Mouse (Mus musculus): ENCODE measurements around the gene Prorsd1. TPM values are rescaled to one million over a fixed set of nuclear protein-coding genes. Genes with fewer than 3 reads are reported as not detected.

Prorsd1 gene
- 23.3 and 24.9 TPM in 2 replicates for polyA plus RNA-seq (2014; fragmentation: Nextera tagmentation; extraction: Ambion mirVana)

DNA sequence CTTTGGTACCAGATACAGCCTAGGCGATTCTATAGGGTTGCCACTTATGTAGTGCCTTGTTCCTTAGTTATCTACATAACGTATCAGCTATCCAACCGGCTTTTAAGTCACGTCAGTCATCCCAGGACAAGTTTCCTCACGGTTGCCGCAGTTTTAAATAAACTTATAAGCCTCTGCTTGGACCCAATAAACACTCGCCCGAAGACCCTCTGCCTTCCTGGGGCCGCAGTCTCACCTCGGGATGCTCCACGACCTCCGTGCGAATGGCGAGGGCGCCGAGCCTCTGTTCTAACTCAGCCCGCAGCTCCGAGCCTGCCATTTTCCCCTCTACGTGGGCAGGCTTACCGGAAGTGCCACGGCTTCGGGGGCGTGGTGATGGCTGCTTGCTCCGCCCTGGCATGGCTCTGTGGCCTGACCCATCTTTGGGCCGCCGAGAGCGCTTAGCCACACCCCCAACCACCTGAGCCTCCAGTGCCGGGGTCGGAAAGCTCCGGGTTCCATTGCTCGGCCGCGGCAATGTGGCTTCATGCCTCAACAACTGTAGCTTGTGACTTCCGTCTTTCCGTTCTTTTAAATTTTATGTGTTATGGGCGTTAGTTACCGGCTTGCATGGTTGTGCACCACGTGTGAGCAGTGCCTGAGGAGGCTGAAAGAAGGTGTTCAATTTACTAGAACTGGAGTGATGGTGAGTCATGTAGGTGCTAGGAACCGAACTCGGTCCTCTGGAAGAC is at the start of gene Prorsd1:
Prorsd1 (minus strand) TSS at position 352 of the 731 bp plus-strand sequence.
- WGBS = 4% methylated on average over 40 of the region's 40 CpGs
- peak; percentile 99 for ATAC-seq (ENCODE audit: low FRiP score)
- peak within 1 kb of the TSS; percentile 68 for H3K9ac ChIP-seq (ENCODE audit: low read depth, low read length)

DNA sequence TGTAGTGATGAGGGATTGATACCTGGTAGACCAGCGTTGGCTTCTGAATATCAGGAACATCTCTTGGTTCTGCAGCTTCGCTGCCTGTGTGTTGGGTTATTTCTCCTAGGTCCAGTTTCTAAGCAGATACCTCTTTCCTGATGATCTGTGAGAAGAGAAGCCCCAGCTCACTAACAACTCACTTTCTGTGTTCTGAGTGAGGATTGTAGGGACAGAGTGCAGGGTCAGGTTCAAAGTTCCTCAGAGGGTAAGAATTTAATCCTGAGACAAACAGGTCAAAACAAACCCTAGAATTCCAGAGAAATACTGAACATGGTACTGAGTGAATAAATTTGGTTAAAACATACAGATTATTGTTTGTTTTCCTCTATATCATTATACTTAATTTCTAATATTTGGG is 48.6 kb upstream of the Prorsd1 start:
- no peak for DNase-seq (ENCODE audit: low spot score)
- WGBS = 89% methylated on average over 2 of the region's 2 CpGs
- Histone ChIP-seq H3K36me3 (ENCODE audit: control insufficient read depth, insufficient read depth, low read length) (no peaks in the 10 kb centered on the region), H3K27ac (ENCODE audit: low read depth, low read length) (no peak overlapping the region), H3K4me2 (replicated peaks; ENCODE audit: low read depth, low read length) (no peak overlapping the region), H3K4me1 (replicated peaks; ENCODE audit: control insufficient read depth, insufficient read depth, low read length) (no peaks in the 10 kb centered on the region), H3K4me3 (ENCODE audit: low read depth, low read length) (no peak overlapping the region), H3K27me3 (ENCODE audit: control insufficient read depth, insufficient read depth, low read length) (no peaks in the 10 kb centered on the region), H3K9me3 (ENCODE audit: control insufficient read depth, low read length) (no peaks in the 10 kb centered on the region), H3K9ac (ENCODE audit: low read depth, low read length) (no peak overlapping the region)
- ATAC-seq (ENCODE audit: low FRiP score) = no peak

More for the DNA sequence above, at the start of gene Prorsd1:
- Histone ChIP-seq H3K36me3 (ENCODE audit: control insufficient read depth, insufficient read depth, low read length) (no peaks in the 10 kb centered on the region), H3K4me3 (ENCODE audit: low read depth, low read length) (peak within 1 kb of the TSS; percentile 56), H3K9me3 (ENCODE audit: control insufficient read depth, low read length) (no peaks in the 10 kb centered on the region), H3K4me2 (replicated peaks; ENCODE audit: low read depth, low read length) (peak within 1 kb of the TSS; percentile 55), H3K27ac (ENCODE audit: low read depth, low read length) (peak within 1 kb of the TSS; percentile 40; the same call in 1 of the 2 replicates), H3K4me1 (replicated peaks; ENCODE audit: control insufficient read depth, insufficient read depth, low read length) (no peaks in the 10 kb centered on the region), H3K27me3 (ENCODE audit: control insufficient read depth, insufficient read depth, low read length) (no peaks in the 10 kb centered on the region)
- peak; percentile 93 for DNase-seq (ENCODE audit: low spot score)

DNA sequence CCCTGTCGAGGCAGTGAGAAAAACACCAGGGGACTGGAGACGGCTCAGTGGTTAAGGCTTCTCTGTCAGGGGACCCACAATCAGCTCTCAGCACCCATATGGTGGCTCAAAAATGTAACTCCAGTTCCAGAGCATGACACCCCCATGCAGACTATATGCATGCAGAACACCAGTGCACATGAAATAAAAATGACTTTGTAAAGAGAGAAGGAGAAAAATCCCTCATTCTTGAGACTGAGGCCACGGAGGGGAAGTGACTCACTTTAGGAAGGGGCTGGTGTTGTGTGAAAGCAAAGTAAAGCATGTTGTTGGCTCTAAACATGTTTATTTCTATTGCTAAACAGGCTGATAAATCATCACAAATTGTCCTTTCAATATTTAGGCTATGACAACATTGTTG is 46.2 kb upstream of the Prorsd1 start:
- Histone ChIP-seq H3K4me1 (replicated peaks; ENCODE audit: control insufficient read depth, insufficient read depth, low read length) (no peaks in the 10 kb centered on the region), H3K4me2 (replicated peaks; ENCODE audit: low read depth, low read length) (no peak overlapping the region), H3K9ac (ENCODE audit: low read depth, low read length) (no peak overlapping the region), H3K9me3 (ENCODE audit: control insufficient read depth, low read length) (no peaks in the 10 kb centered on the region), H3K36me3 (ENCODE audit: control insufficient read depth, insufficient read depth, low read length) (no peaks in the 10 kb centered on the region), H3K27ac (ENCODE audit: low read depth, low read length) (no peak overlapping the region), H3K27me3 (ENCODE audit: control insufficient read depth, insufficient read depth, low read length) (no peaks in the 10 kb centered on the region), H3K4me3 (ENCODE audit: low read depth, low read length) (no peak overlapping the region)
- WGBS = 85% methylated on average over 3 of the region's 3 CpGs
- DNase-seq (ENCODE audit: low spot score) (no peak), ATAC-seq (ENCODE audit: low FRiP score) (no peak)

DNA sequence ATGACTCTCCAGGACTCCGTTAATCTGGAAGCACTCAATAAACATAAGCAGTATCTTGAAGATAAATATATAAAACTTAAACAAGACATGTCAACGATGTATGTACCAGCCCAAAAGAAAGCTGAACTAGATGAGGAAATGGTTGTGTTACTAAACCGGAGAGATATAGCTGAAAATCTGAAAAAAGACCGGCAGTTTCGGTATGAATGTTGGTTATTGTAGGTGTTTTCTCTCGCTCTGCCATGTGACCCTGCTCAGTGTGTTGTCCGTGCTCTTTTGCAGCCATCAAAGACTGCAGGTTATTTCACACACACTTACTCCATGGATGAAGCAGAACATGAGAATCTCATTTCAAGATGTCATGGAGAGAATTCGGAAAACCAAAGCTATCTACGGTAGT is 45.6 kb upstream of the Prorsd1 start:
- no peaks in the 10 kb centered on the region for H3K27me3 ChIP-seq (ENCODE audit: control insufficient read depth, insufficient read depth, low read length)
- ATAC-seq (ENCODE audit: low FRiP score) = no peak
- no peak overlapping the region for H3K4me2 ChIP-seq (replicated peaks; ENCODE audit: low read depth, low read length)
- H3K4me1 ChIP-seq (replicated peaks; ENCODE audit: control insufficient read depth, insufficient read depth, low read length) = no peaks in the 10 kb centered on the region
- H3K9ac ChIP-seq (ENCODE audit: low read depth, low read length) = no peak overlapping the region
- no peak for DNase-seq (ENCODE audit: low spot score)
- no peaks in the 10 kb centered on the region for H3K9me3 ChIP-seq (ENCODE audit: control insufficient read depth, low read length)
- H3K4me3 ChIP-seq (ENCODE audit: low read depth, low read length) = no peak overlapping the region
- no peak overlapping the region for H3K27ac ChIP-seq (ENCODE audit: low read depth, low read length)
- WGBS = 92% methylated on average over 9 of the region's 9 CpGs
- no peaks in the 10 kb centered on the region for H3K36me3 ChIP-seq (ENCODE audit: control insufficient read depth, insufficient read depth, low read length)

DNA sequence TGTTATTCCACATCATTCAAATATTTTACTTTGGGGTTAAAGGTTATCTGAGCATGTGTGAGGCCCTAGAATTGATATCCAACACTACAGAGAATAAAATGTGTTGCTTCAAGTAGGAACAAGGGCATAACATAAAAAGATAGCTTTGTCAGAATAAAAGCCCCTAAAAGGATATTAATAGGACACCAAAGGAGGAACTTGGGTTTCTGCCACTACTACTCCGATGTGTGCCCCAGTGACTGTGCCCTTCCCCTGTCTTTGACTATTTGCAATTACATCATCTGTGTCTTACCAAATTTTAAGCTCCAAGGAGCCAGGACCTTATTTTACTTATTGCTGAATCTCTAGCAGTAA is 34.6 kb upstream of the Prorsd1 start:
- Histone ChIP-seq H3K27ac (ENCODE audit: low read depth, low read length) (no peak overlapping the region), H3K4me1 (replicated peaks; ENCODE audit: control insufficient read depth, insufficient read depth, low read length) (no peaks in the 10 kb centered on the region), H3K36me3 (ENCODE audit: control insufficient read depth, insufficient read depth, low read length) (no peaks in the 10 kb centered on the region; the same call in 1 of the 2 replicates), H3K4me2 (replicated peaks; ENCODE audit: low read depth, low read length) (no peak overlapping the region), H3K9me3 (ENCODE audit: control insufficient read depth, low read length) (no peaks in the 10 kb centered on the region), H3K4me3 (ENCODE audit: low read depth, low read length) (no peak overlapping the region), H3K27me3 (ENCODE audit: control insufficient read depth, insufficient read depth, low read length) (no peaks in the 10 kb centered on the region), H3K9ac (ENCODE audit: low read depth, low read length) (no peak overlapping the region)
- WGBS = 86% methylated on average over 1 of the region's 1 CpGs
- DNase-seq (ENCODE audit: low spot score) (no peak), ATAC-seq (ENCODE audit: low FRiP score) (no peak)

DNA sequence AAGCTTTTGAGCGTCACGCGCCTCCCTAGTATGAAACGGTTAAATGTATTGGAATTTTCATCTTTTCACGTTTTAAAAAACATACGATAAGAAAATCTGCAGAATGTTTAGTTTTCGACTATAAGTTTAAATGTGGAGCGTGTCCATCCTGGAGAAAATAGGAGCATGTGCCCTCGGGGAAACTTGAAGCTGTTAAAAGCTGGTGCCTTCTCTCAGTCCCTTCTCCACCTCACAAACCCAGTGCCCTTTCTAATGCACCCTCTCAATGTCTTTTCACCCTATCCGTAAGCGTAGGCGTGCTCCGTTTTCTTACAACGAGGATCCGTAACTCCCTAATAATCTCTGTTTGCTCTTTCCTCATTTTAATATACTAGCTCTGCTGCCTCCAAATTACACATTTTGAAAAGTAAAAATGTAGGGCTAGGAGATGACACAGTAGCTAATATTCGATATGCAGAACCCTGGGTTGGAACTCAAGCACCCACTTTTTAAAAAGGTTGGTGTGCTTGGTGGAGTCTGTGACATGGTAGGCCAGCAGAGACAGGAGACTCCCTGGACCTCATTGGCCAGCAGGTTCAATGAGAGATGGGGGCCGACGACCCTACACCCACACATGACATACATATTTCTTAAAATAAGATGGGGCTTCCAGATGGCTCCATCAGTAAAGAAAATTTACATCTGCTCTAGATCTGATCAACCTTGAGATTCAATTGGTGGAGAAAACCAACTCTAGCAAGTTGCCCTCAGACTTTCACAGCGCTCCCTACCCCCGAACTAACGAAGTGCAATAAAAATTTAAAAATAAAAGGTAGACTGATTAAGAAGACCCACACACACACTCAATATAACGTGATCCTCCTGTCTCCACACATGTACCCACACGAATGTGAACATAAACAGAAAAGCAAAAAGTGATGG is 33.9 kb upstream of the Prorsd1 start:
- no peak for ATAC-seq (ENCODE audit: low FRiP score)

DNA sequence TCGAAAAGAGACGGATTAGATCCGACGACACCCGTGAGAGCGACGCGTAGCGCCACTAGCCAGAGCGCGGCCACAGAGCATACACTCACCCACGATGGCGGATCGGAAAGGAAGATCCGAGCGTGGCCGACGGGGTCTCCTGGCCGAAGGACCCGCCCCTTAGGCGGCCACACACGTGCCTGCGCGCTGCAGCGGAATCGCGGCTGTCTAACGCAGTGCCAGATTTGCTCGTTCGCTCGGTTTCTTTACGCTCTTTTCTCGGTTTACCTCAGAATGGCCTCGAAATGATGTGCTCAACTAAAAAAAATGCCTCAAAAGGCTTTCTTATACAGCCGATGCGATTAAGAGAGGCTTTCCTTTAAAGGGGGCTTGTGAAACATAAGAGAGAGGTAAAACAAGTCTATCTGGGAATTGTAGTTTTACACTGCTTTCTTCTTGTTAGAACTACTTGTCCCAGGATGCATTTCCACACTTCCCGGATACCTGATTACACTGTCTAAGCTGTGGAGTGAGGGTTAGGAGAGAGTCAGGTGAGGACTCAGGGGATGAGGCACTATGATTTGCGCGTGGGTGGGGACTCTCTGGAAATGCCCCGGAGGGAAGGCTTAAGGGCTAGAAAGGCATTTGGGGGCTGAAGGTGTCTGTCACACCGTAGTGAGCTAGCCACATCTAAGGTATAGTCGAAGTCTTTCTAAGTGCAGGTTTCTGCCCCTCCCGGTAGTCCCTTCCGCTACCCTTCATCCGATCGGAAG is 33.1 kb upstream of the Prorsd1 start, which contains the start of the genes Clhc1 and Rps27a:
Clhc1 (plus strand) TSS at position 199 of the 752 bp plus-strand sequence.
Rps27a (minus strand) TSS at position 358 of the 752 bp plus-strand sequence.
- WGBS = under 1% methylated on average over 46 of the region's 46 CpGs
- H3K4me2 ChIP-seq (replicated peaks; ENCODE audit: low read depth, low read length) = peak within 1 kb of the TSS; percentile 51
- peaks cover 4% of the 10 kb centered on the region; the same call in 1 of the 2 replicates for H3K36me3 ChIP-seq (ENCODE audit: control insufficient read depth, insufficient read depth, low read length)
- H3K9me3 ChIP-seq (ENCODE audit: control insufficient read depth, low read length) = no peaks in the 10 kb centered on the region
- DNase-seq (ENCODE audit: low spot score) = peak; percentile 95
- H3K4me3 ChIP-seq (ENCODE audit: low read depth, low read length) = peak within 1 kb of the TSS; percentile 71
- no peaks in the 10 kb centered on the region for H3K4me1 ChIP-seq (replicated peaks; ENCODE audit: control insufficient read depth, insufficient read depth, low read length)
- ATAC-seq (ENCODE audit: low FRiP score) = peak; percentile 97
- peak within 1 kb of the TSS; percentile 90 for H3K9ac ChIP-seq (ENCODE audit: low read depth, low read length)
- peak within 1 kb of the TSS; percentile 60; the same call in 1 of the 2 replicates for H3K27ac ChIP-seq (ENCODE audit: low read depth, low read length)
- H3K27me3 ChIP-seq (ENCODE audit: control insufficient read depth, insufficient read depth, low read length) = no peaks in the 10 kb centered on the region

More for the DNA sequence above, 33.9 kb upstream of the Prorsd1 start:
- Histone ChIP-seq H3K27ac (ENCODE audit: low read depth, low read length) (no peak overlapping the region), H3K9ac (ENCODE audit: low read depth, low read length) (peak overlapping the region; percentile 42), H3K4me2 (replicated peaks; ENCODE audit: low read depth, low read length) (peak overlapping the region; percentile 51), H3K9me3 (ENCODE audit: control insufficient read depth, low read length) (no peaks in the 10 kb centered on the region), H3K4me1 (replicated peaks; ENCODE audit: control insufficient read depth, insufficient read depth, low read length) (no peaks in the 10 kb centered on the region), H3K4me3 (ENCODE audit: low read depth, low read length) (peak overlapping the region; percentile 71), H3K27me3 (ENCODE audit: control insufficient read depth, insufficient read depth, low read length) (no peaks in the 10 kb centered on the region), H3K36me3 (ENCODE audit: control insufficient read depth, insufficient read depth, low read length) (peaks cover 4% of the 10 kb centered on the region; the same call in 1 of the 2 replicates)
- WGBS = 25% methylated on average over 23 of the region's 23 CpGs
- no peak for DNase-seq (ENCODE audit: low spot score)

DNA sequence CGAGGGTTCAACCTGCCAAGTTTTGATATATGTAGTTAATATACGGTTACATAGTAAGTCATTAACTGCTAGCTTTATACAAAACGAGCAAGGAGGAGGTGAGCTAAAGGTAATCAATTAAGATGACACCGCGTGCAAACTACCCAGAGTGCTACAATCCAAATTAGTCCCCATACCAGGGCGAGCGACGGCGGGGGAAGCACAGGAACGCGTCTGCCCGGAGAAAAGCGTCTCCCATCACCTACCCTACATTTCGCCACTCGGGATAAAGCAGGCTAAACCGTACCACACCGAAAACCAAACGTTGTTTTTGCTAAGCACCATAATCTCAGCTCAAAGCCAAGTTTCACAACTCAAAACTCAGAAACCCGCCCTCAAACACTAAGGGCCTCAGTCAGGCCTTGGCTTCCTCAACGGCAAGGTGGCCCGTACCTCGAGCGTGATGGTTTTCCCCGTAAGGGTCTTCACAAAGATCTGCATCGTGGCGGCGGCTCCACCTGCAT is 32.5 kb upstream of the Prorsd1 start:
- ATAC-seq (ENCODE audit: low FRiP score) (peak; percentile 13; the same call in 1 of the 2 replicates), DNase-seq (ENCODE audit: low spot score) (no peak)
- Histone ChIP-seq H3K4me3 (ENCODE audit: low read depth, low read length) (peak overlapping the region; percentile 71), H3K27me3 (ENCODE audit: control insufficient read depth, insufficient read depth, low read length) (no peaks in the 10 kb centered on the region), H3K9ac (ENCODE audit: low read depth, low read length) (peak overlapping the region; percentile 90), H3K27ac (ENCODE audit: low read depth, low read length) (peak overlapping the region; percentile 60; the same call in 1 of the 2 replicates), H3K4me2 (replicated peaks; ENCODE audit: low read depth, low read length) (peak overlapping the region; percentile 26), H3K36me3 (ENCODE audit: control insufficient read depth, insufficient read depth, low read length) (peaks cover 4% of the 10 kb centered on the region; the same call in 1 of the 2 replicates), H3K4me1 (replicated peaks; ENCODE audit: control insufficient read depth, insufficient read depth, low read length) (no peaks in the 10 kb centered on the region), H3K9me3 (ENCODE audit: control insufficient read depth, low read length) (no peaks in the 10 kb centered on the region)
- under 1% methylated on average over 27 of the region's 27 CpGs for WGBS
